Mouse (Mus musculus) testis, adult 2 months (tissue): ENCODE measurements around the gene 2900011O08Rik.

Experiments used
- CTCF ChIP-seq: fragments of 200-500 bp; IDR thresholded peaks from 2 replicates; pipeline ENCODE4 v1.5.1; 2012; ENCODE audit warnings: low read depth, mild to moderate bottlenecking, inconsistent platforms, low read length, moderate library complexity; ENCODE audit not compliant: control insufficient read depth, insufficient read depth, insufficient replicate concordance
- POLR2A ChIP-seq: fragments of 200-500 bp; IDR thresholded peaks from 2 replicates; pipeline ENCODE4 v1.6.1; 2012; ENCODE audit warnings: low read depth, mild to moderate bottlenecking, inconsistent platforms, low read length, moderate library complexity; ENCODE audit not compliant: control insufficient read depth

DNA sequence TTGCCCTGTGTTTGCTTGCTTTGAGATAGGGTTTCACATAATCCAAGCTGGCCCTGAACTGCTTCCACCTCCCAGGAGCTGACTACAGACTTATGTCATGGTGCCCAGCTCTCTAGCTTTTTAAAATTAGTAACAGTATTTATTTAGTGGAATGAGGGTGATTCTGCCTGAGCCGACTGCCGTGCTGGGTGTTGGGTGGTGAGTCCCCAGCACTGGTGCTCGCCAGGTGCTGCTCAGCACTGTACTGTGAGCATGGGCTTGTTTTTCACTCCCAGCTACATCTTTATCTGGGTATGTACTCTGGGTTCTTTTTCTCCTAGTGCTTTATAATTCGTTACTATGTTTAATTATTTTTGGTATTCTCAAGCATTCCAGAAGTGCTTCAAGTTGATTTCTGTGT is 41.3 kb upstream of the 2900011O08Rik start:
- TF ChIP-seq POLR2A (no peak), CTCF (no peak)
